ENCODE assay signal across 14 mouse cellular contexts in the genomic region with DNA sequence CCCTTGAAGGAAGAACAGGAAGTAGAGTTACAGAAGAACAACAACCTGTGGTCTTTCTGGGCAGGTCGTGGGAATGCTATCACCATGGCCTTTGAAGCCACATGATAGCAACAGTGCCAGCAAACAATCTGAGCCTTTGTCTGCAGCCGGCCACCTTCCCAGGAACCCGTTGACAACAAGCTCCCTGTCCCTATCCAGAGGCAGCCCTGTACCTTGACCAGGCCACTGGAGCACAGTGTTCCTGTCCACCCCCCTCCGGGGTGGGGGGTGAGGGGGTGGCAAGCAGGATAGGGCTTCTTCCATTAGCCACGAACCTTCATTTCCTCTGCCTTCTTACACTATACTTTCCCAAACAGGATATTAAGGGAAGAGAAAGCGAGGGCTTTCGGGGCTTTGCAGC.
DNase-seq lines count a peak whose midpoint lies in the region; ATAC-seq lines count a peak whose summit lies in the region.
"Had no signal": no experiment of that assay in that cellular context is flagged by ENCODE, and none has a peak within 500 bp of the region (broad histone marks: within the 10 kb centered on the region; RNA-seq: fewer than 3 reads in every experiment).

No protein-coding gene starts in this region.

- intact Hi-C loops in heart, postnatal 36 days (cut with DNase I) = no loop called here
- intact Hi-C loops in left cerebral cortex, postnatal 14 days (cut with DNase I) = no loop called here

- H3K36me3 ChIP-seq in heart, embryonic 14.5 days (ENCODE audit: control insufficient read depth, insufficient read depth, low read length) = no peaks in the 10 kb centered on the region
- no peaks in the 10 kb centered on the region for H3K36me3 ChIP-seq in embryonic facial prominence, embryonic 13.5 days
- no peaks in the 10 kb centered on the region for H3K36me3 ChIP-seq in intestine, embryonic 16.5 days (ENCODE audit: control insufficient read depth, insufficient read depth, low read length)
- no peaks in the 10 kb centered on the region for H3K36me3 ChIP-seq in midbrain, embryonic 16.5 days (ENCODE audit: control insufficient read depth, insufficient read depth, low read length)
- H3K36me3 ChIP-seq: liver, embryonic 13.5 days had no signal

- H3K9me3 ChIP-seq in heart, embryonic 14.5 days (ENCODE audit: control insufficient read depth, low read length) = no peaks in the 10 kb centered on the region
- H3K9me3 ChIP-seq in embryonic facial prominence, embryonic 13.5 days = no peaks in the 10 kb centered on the region
- H3K9me3 ChIP-seq in intestine, embryonic 16.5 days (ENCODE audit: control insufficient read depth, low read length) = no peaks in the 10 kb centered on the region
- no peaks in the 10 kb centered on the region for H3K9me3 ChIP-seq in midbrain, embryonic 16.5 days (replicated peaks; ENCODE audit: control insufficient read depth, low read length, poor library complexity, severe bottlenecking)
- H3K9me3 ChIP-seq: liver, embryonic 13.5 days had no signal

- H3K9ac ChIP-seq in heart, embryonic 14.5 days (ENCODE audit: low read length) = peak overlapping the region; percentile 21; the same call in 1 of the 2 replicates
- H3K9ac ChIP-seq in embryonic facial prominence, embryonic 13.5 days = 0 out of 2 replicates have a peak overlapping the region, but pooled peaks have one; percentile 4
- no peak overlapping the region for H3K9ac ChIP-seq in intestine, embryonic 16.5 days (ENCODE audit: low read depth, low read length)
- H3K9ac ChIP-seq in midbrain, embryonic 16.5 days (ENCODE audit: low read depth, low read length) = no peak overlapping the region
- H3K9ac ChIP-seq: liver, embryonic 13.5 days had no signal

- DNase-seq in heart, postnatal 36 days = no peak
- DNase-seq in left cerebral cortex, postnatal 14 days (ENCODE audit: low spot score in 2 of 2) = no peak
- no peak for DNase-seq in right cerebral cortex, adult 2 months (ENCODE audit: low spot score in 2 of 2)
- no peak for DNase-seq in adrenal gland, adult (ENCODE audit: inconsistent age in 2 of 2, low spot score in 1 of 2)
- DNase-seq: cerebellum, adult 8-10 months; heart, adult 2 months; kidney, adult 2 months; liver, embryonic 13.5 days; lung, postnatal 10 days; right cerebral cortex, postnatal 14 days had no signal

- 47% methylated on average over 7 of the region's 7 CpGs for WGBS in heart, embryonic 14.5 days
- WGBS in embryonic facial prominence, embryonic 13.5 days = 35% methylated on average over 7 of the region's 7 CpGs
- WGBS in intestine, embryonic 16.5 days = 47% methylated on average over 7 of the region's 7 CpGs
- WGBS in midbrain, embryonic 16.5 days = 64% methylated on average over 7 of the region's 7 CpGs

- no peak overlapping the region for H3K27ac ChIP-seq in heart, embryonic 14.5 days (replicated peaks in 1 of 2; ENCODE audit: control insufficient read depth in 1 of 2, insufficient read depth in 1 of 2, low read depth in 2 of 2, low read length in 2 of 2)
- H3K27ac ChIP-seq in embryonic facial prominence, embryonic 13.5 days = peak overlapping the region; percentile 39; the same call in 1 of the 2 replicates
- H3K27ac ChIP-seq in intestine, embryonic 16.5 days (ENCODE audit: low read length) = no peak overlapping the region
- peak overlapping the region; percentile 57 for H3K27ac ChIP-seq in midbrain, embryonic 16.5 days (ENCODE audit: low read length)
- H3K27ac ChIP-seq: heart, adult 2 months; liver, embryonic 13.5 days had no signal

- no peaks in the 10 kb centered on the region for H3K27me3 ChIP-seq in heart, embryonic 14.5 days (ENCODE audit: control insufficient read depth, insufficient read depth, low read length)
- no peaks in the 10 kb centered on the region for H3K27me3 ChIP-seq in embryonic facial prominence, embryonic 13.5 days
- no peaks in the 10 kb centered on the region for H3K27me3 ChIP-seq in intestine, embryonic 16.5 days (replicated peaks; ENCODE audit: control insufficient read depth, insufficient read depth, low read length)
- H3K27me3 ChIP-seq in midbrain, embryonic 16.5 days (ENCODE audit: control insufficient read depth, insufficient read depth, low read depth, low read length) = no peaks in the 10 kb centered on the region
- H3K27me3 ChIP-seq: liver, embryonic 13.5 days had no signal

- H3K4me3 ChIP-seq in heart, embryonic 14.5 days (ENCODE audit: control insufficient read depth in 1 of 2, insufficient read depth in 1 of 2, low read depth in 1 of 2, low read length in 2 of 2) = no peak overlapping the region
- no peak overlapping the region for H3K4me3 ChIP-seq in embryonic facial prominence, embryonic 13.5 days
- no peak overlapping the region for H3K4me3 ChIP-seq in intestine, embryonic 16.5 days (ENCODE audit: low read length)
- no peak overlapping the region for H3K4me3 ChIP-seq in midbrain, embryonic 16.5 days (ENCODE audit: low read depth, low read length)
- H3K4me3 ChIP-seq: heart, adult 2 months; liver, embryonic 13.5 days had no signal

- peaks cover 14 to 19% of the 10 kb centered on the region in 2 experiments for H3K4me1 ChIP-seq in heart, embryonic 14.5 days (ENCODE audit: control insufficient read depth in 2 of 2, insufficient read depth in 2 of 2, low read length in 2 of 2)
- H3K4me1 ChIP-seq in embryonic facial prominence, embryonic 13.5 days = peaks cover 35% of the 10 kb centered on the region
- H3K4me1 ChIP-seq in intestine, embryonic 16.5 days (ENCODE audit: control insufficient read depth, insufficient read depth, low read length) = no peaks in the 10 kb centered on the region
- H3K4me1 ChIP-seq in midbrain, embryonic 16.5 days (ENCODE audit: control insufficient read depth, insufficient read depth, low read length) = peaks cover 27% of the 10 kb centered on the region
- H3K4me1 ChIP-seq: liver, embryonic 13.5 days had no signal

- ATAC-seq in heart, embryonic 14.5 days (ENCODE audit: insufficient number of reproducible peaks, insufficient read depth, low FRiP score, low read depth) = 0 out of 2 replicates have a peak, but pooled peaks have one; percentile 31
- no peak for ATAC-seq in embryonic facial prominence, embryonic 13.5 days (ENCODE audit: insufficient number of reproducible peaks, insufficient read depth, low FRiP score, low TSS enrichment, low read depth)
- ATAC-seq in intestine, embryonic 16.5 days = peak; percentile 81
- no peak for ATAC-seq in midbrain, embryonic 16.5 days

- H3K4me2 ChIP-seq in heart, embryonic 14.5 days (ENCODE audit: low read length) = no peak overlapping the region
- H3K4me2 ChIP-seq in embryonic facial prominence, embryonic 13.5 days = no peak overlapping the region
- H3K4me2 ChIP-seq in intestine, embryonic 16.5 days (ENCODE audit: low read depth, low read length) = no peak overlapping the region
- H3K4me2 ChIP-seq in midbrain, embryonic 16.5 days (ENCODE audit: low read length) = no peak overlapping the region
- H3K4me2 ChIP-seq: liver, embryonic 13.5 days had no signal

Comparison
In these comparisons a context has a peak if more than half of its experiments do, and no peak if none do; other contexts are left out.
1. ATAC-seq: peak in heart, embryonic 14.5 days (single experiment) and intestine, embryonic 16.5 days (single experiment); none in embryonic facial prominence, embryonic 13.5 days (single experiment) and midbrain, embryonic 16.5 days (single experiment).
2. H3K27ac ChIP-seq: peak in embryonic facial prominence, embryonic 13.5 days (single experiment) and midbrain, embryonic 16.5 days (single experiment); none in heart, embryonic 14.5 days (0 of 2) and intestine, embryonic 16.5 days (single experiment).
3. H3K9ac ChIP-seq: peak in heart, embryonic 14.5 days (single experiment) and embryonic facial prominence, embryonic 13.5 days (single experiment); none in intestine, embryonic 16.5 days (single experiment) and midbrain, embryonic 16.5 days (single experiment).